ENCODE assay signal across 1 mouse cellular context in genomic region chr13:23622861-23623450, GRCm38 (mm10).
TF ChIP-seq lines count a peak whose summit lies in the region.

No protein-coding gene starts in this region.

TF ChIP-seq in MEL, 35 proteins besides CTCF, POLR2A, EP300 and RAD21 (continued from another document):
- TF ChIP-seq ZC3H11A (IDR thresholded peaks at IDR 0.05; ENCODE audit: low read depth, low read length) (no peak), ZNF384 (IDR thresholded peaks at IDR 0.05; ENCODE audit: low read depth, low read length) (no peak), MAFK (IDR thresholded peaks at IDR 0.05; ENCODE audit: borderline replicate concordance, low read depth, low read length) (no peak), MEF2A (IDR thresholded peaks at IDR 0.05; ENCODE audit: extremely low read depth, insufficient replicate concordance, low read depth, low read length, poor library complexity, severe bottlenecking) (no peak), POLR2AphosphoS5 (IDR thresholded peaks at IDR 0.05; ENCODE audit: borderline replicate concordance, low read depth, low read length) (no peak), RCOR1 (IDR thresholded peaks at IDR 0.05; ENCODE audit: low read depth, low read length) (no peak), CHD1 (IDR thresholded peaks at IDR 0.05; ENCODE audit: low read depth, low read length) (no peak), MAZ (IDR thresholded peaks at IDR 0.05; ENCODE audit: low read depth, low read length) (no peak), TBP (IDR thresholded peaks at IDR 0.05; ENCODE audit: low read depth, low read length) (no peak), SIN3A (IDR thresholded peaks at IDR 0.05; ENCODE audit: low read length) (no peak; the same call in 1 of the 2 replicates), ZKSCAN1 (IDR thresholded peaks at IDR 0.05; ENCODE audit: low read depth, low read length) (no peak), USF1 (IDR thresholded peaks at IDR 0.05; ENCODE audit: low read depth, low read length) (no peak), JUND (IDR thresholded peaks at IDR 0.05; ENCODE audit: low read depth, low read length) (no peak), ZMIZ1 (IDR thresholded peaks at IDR 0.05; ENCODE audit: low read depth, low read length) (no peak), E2F4 (IDR thresholded peaks at IDR 0.05; ENCODE audit: borderline replicate concordance, low read depth, low read length) (no peak), UBTF (IDR thresholded peaks at IDR 0.05; ENCODE audit: borderline replicate concordance, insufficient read depth, low read depth, low read length) (no peak)
